Mouse (Mus musculus) limb, embryonic 11.5 days (tissue): ENCODE measurements around the gene Npas3. TPM values are rescaled to one million over a fixed set of nuclear protein-coding genes. Genes with fewer than 3 reads are reported as not detected.
A peak's percentile ranks its signal among the peaks of the same experiment; 100 is the strongest.

Experiments used
- ATAC-seq: fragments of 200-750 bp; cut with Nextera tagmentation; 2 replicates; pipeline ENCODE4 v1.8.0; 2017; ENCODE audit warnings: low read depth; ENCODE audit not compliant: insufficient number of reproducible peaks, low FRiP score, low TSS enrichment
- DNase-seq: peaks from one replicate; pipeline ENCODE4 v3.0.0-alpha.2; 2015; ENCODE audit warnings: low spot score
- H3K27ac ChIP-seq: fragments of 300-500 bp; sonication (generic); replicated peaks from 2 replicates; pipeline ENCODE4 v1.5.1; 2014; ENCODE audit warnings: low read depth, mild to moderate bottlenecking, low read length
- H3K27me3 ChIP-seq: fragments of 300-500 bp; sonication (generic); 2 replicates; pipeline ENCODE4 v1.6.1; 2014; ENCODE audit warnings: mild to moderate bottlenecking, low read length, mixed read lengths; ENCODE audit not compliant: control insufficient read depth, insufficient read depth
- H3K36me3 ChIP-seq: fragments of 300-500 bp; sonication (generic); 2 replicates; pipeline ENCODE4 v1.6.1; 2014; ENCODE audit warnings: mild to moderate bottlenecking, low read length, moderate library complexity, mixed read lengths; ENCODE audit not compliant: control insufficient read depth, insufficient read depth
- H3K4me1 ChIP-seq: fragments of 300-500 bp; sonication (generic); 2 replicates; pipeline ENCODE4 v1.6.1; 2014; ENCODE audit warnings: low read length, mixed read lengths; ENCODE audit not compliant: control insufficient read depth, insufficient read depth
- H3K4me2 ChIP-seq: fragments of 300-500 bp; sonication (generic); 2 replicates; pipeline ENCODE4 v1.6.1; 2014; ENCODE audit warnings: low read depth, mild to moderate bottlenecking, moderate library complexity; ENCODE audit not compliant: severe bottlenecking
- H3K4me3 ChIP-seq: fragments of 300-500 bp; sonication (generic); 2 replicates; pipeline ENCODE4 v1.5.1; 2014; ENCODE audit warnings: low read depth, low read length
- H3K9ac ChIP-seq: fragments of 300-500 bp; sonication (generic); 2 replicates; pipeline ENCODE4 v1.6.1; 2014; ENCODE audit warnings: mild to moderate bottlenecking, low read length
- H3K9me3 ChIP-seq: fragments of 300-500 bp; sonication (generic); 2 replicates; pipeline ENCODE4 v1.6.1; 2016; ENCODE audit warnings: low read length; ENCODE audit not compliant: control insufficient read depth
- WGBS: fragments of 180-500 bp; shearing (Covaris S2); extraction: QIAGEN DNeasy Blood & Tissue Kit; methylation state at CpG from one replicate; pipeline ENCODE4 v1.1.7; 2014; 5-methylcytosine and 5-hydroxymethylcytosine counted together
- polyA plus RNA-seq: library from polyadenylated mRNA; unstranded; fragments of >200 nt; fragmentation: Nextera tagmentation; extraction: Ambion mirVana; gene quantifications from 2 replicates; pipeline ENCODE4 v1.2.1, GENCODE M21; 2014

The Npas3 gene
- polyA plus RNA-seq, 1 experiment from 2014 or later: 2.3 TPM

DNA sequence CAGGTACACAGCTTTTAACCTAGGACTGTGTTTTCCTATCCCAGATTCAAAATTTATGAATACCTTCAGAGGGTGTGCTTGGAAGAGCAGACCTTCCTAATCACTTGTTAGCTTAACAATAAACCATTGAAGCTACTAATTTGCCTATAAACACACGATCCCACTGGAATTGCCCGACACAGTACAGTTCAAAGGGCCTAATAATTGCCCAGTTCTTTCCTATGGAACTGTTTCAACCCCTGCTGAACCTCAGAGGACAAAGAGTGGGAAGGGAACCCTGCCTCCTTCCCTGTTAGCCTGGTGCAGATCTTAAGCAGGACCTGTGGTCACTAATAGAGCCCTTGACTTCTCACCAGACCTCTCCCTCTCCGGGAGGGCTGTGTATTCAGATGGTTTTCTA lies 429.7 kb downstream of the Npas3 start:
- Histone ChIP-seq H3K4me3 (no peak overlapping the region), H3K9me3 (no peaks in the 10 kb centered on the region), H3K27ac (no peak overlapping the region), H3K27me3 (no peaks in the 10 kb centered on the region), H3K4me2 (no peak overlapping the region), H3K4me1 (peaks cover 4% of the 10 kb centered on the region), H3K36me3 (no peaks in the 10 kb centered on the region), H3K9ac (no peak overlapping the region)
- DNase-seq: no peak
- 28% methylated on average over 3 of the region's 3 CpGs for WGBS
- no peak for ATAC-seq

- no peak overlapping the region for H3K4me2 ChIP-seq
- no peaks in the 10 kb centered on the region for H3K9me3 ChIP-seq
- H3K27me3 ChIP-seq: no peaks in the 10 kb centered on the region
- H3K9ac ChIP-seq: no peak overlapping the region
- H3K4me3 ChIP-seq: no peak overlapping the region
- peaks cover 4% of the 10 kb centered on the region for H3K4me1 ChIP-seq
- H3K27ac ChIP-seq: no peak overlapping the region
- ATAC-seq: no peak
- no peak for DNase-seq
- 93% methylated on average over 4 of the region's 4 CpGs for WGBS
- no peaks in the 10 kb centered on the region for H3K36me3 ChIP-seq
These were observed 430.7 kb downstream of the Npas3 start for GRCm38 (mm10) chr12:53679161-53679560.

DNA sequence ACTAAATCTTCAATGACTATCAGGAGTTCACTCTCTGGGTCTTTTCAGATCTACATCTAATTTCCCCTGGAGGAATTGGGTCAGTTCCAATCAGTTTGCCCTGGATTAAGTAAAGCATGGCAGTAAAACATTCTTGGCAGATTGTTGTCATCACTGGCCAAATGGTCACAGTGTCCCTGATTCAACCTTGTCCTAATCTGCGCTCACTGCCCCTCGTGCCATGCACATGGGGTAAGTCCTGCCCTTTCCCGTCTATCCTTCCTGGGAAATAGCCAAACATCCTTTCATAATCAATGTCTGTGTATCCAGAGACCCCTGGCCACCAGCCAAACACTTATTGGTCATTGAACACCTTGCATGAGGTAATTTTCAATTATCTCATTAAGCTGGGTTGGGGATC lies 432.0 kb downstream of the Npas3 start:
- H3K36me3 ChIP-seq: no peaks in the 10 kb centered on the region
- H3K9me3 ChIP-seq: no peaks in the 10 kb centered on the region
- WGBS: 69% methylated on average over 3 of the region's 3 CpGs
- peaks cover 4% of the 10 kb centered on the region for H3K4me1 ChIP-seq
- H3K27ac ChIP-seq: no peak overlapping the region
- no peak overlapping the region for H3K4me2 ChIP-seq
- ATAC-seq: no peak
- no peak overlapping the region for H3K4me3 ChIP-seq
- H3K27me3 ChIP-seq: no peaks in the 10 kb centered on the region
- no peak overlapping the region for H3K9ac ChIP-seq
- DNase-seq: no peak

- DNase-seq (peak; percentile 25), ATAC-seq (no peak)
- no peak overlapping the region for H3K9ac ChIP-seq
- H3K4me3 ChIP-seq: no peak overlapping the region
- no peaks in the 10 kb centered on the region for H3K27me3 ChIP-seq
- 43% methylated on average over 3 of the region's 3 CpGs for WGBS
- no peak overlapping the region for H3K27ac ChIP-seq
- no peaks in the 10 kb centered on the region for H3K9me3 ChIP-seq
- no peak overlapping the region for H3K4me2 ChIP-seq
- no peaks in the 10 kb centered on the region for H3K36me3 ChIP-seq
- peaks cover 4% of the 10 kb centered on the region for H3K4me1 ChIP-seq
These were observed 433.6 kb downstream of the Npas3 start for GRCm38 (mm10) chr12:53682036-53682435.

- WGBS: 97% methylated on average over 4 of the region's 4 CpGs
- ATAC-seq: no peak
- Histone ChIP-seq H3K4me3 (no peak overlapping the region), H3K27ac (no peak overlapping the region), H3K9me3 (no peaks in the 10 kb centered on the region), H3K9ac (no peak overlapping the region), H3K4me1 (no peaks in the 10 kb centered on the region), H3K36me3 (no peaks in the 10 kb centered on the region), H3K4me2 (no peak overlapping the region), H3K27me3 (no peaks in the 10 kb centered on the region)
- DNase-seq: no peak
These were observed 444.0 kb downstream of the Npas3 start for GRCm38 (mm10) chr12:53692471-53692870.

GRCm38 (mm10) chr12:53694346-53694745 lies 445.9 kb downstream of the Npas3 start:
- H3K4me2 ChIP-seq: no peak overlapping the region
- ATAC-seq (no peak), DNase-seq (no peak)
- H3K9me3 ChIP-seq: no peaks in the 10 kb centered on the region
- no peaks in the 10 kb centered on the region for H3K36me3 ChIP-seq
- WGBS: 86% methylated on average over 4 of the region's 4 CpGs
- no peak overlapping the region for H3K9ac ChIP-seq
- no peaks in the 10 kb centered on the region for H3K4me1 ChIP-seq
- no peak overlapping the region for H3K4me3 ChIP-seq
- H3K27me3 ChIP-seq: no peaks in the 10 kb centered on the region
- no peak overlapping the region for H3K27ac ChIP-seq

- Histone ChIP-seq H3K27me3 (no peaks in the 10 kb centered on the region), H3K9me3 (no peaks in the 10 kb centered on the region), H3K4me3 (no peak overlapping the region), H3K9ac (no peak overlapping the region), H3K36me3 (no peaks in the 10 kb centered on the region), H3K27ac (no peak overlapping the region), H3K4me1 (no peaks in the 10 kb centered on the region), H3K4me2 (no peak overlapping the region)
- no peak for DNase-seq
- WGBS: 89% methylated on average over 3 of the region's 3 CpGs
- ATAC-seq: no peak
These were observed 446.8 kb downstream of the Npas3 start for GRCm38 (mm10) chr12:53695324-53695723.

GRCm38 (mm10) chr12:53697645-53698044 lies 449.2 kb downstream of the Npas3 start:
- Histone ChIP-seq H3K9ac (no peak overlapping the region), H3K4me2 (no peak overlapping the region), H3K27me3 (no peaks in the 10 kb centered on the region), H3K27ac (no peak overlapping the region), H3K4me1 (no peaks in the 10 kb centered on the region), H3K36me3 (no peaks in the 10 kb centered on the region), H3K4me3 (no peak overlapping the region), H3K9me3 (no peaks in the 10 kb centered on the region)
- 86% methylated on average over 7 of the region's 7 CpGs for WGBS
- DNase-seq (no peak), ATAC-seq (no peak)

DNA sequence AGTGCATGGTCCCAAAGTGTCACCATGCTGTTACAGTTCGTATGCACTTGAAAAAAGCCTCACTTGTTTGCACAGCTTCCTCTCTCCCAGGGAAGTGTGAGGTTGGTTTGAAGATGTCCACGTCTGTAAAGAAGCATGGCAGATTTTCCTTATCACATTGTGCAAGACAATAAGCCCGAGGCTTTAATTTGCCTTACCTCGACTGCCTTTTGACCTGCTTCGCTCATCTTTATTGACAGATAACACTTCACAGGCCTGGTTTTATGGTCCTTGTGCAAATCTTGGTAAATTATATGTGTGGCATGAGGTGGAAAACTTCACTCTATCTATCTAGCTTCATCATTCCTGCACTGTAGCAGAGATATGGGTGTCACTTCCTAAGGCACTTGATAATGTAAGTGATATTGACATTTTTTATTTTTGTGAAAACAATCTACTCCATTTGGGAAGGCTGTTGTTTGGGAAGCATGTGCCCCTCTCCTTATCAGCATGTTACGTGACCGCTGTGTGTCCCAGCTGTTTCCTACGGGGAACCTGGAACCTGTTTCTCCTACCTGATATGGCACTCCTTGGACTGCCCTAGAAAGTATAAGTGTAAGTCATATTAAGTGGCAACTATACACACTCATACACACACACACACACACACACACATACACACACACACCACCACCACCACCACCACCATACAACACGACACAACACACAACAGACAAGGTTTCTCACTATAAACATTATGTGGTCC lies 450.2 kb downstream of the Npas3 start:
- WGBS: 81% methylated on average over 9 of the region's 9 CpGs
- H3K4me3 ChIP-seq: no peak overlapping the region

More for the DNA sequence above, 450.2 kb downstream of the Npas3 start:
- Histone ChIP-seq H3K9me3 (no peaks in the 10 kb centered on the region), H3K4me2 (no peak overlapping the region), H3K4me1 (no peaks in the 10 kb centered on the region), H3K9ac (no peak overlapping the region), H3K27ac (no peak overlapping the region), H3K36me3 (no peaks in the 10 kb centered on the region), H3K27me3 (no peaks in the 10 kb centered on the region)
- DNase-seq: no peak
- ATAC-seq: no peak
